Mouse (Mus musculus) forebrain, embryonic 14.5 days (tissue): Measurements from ENCODE around the gene Rora. TPM values are rescaled to one million over a fixed set of nuclear protein-coding genes. Genes with fewer than 3 reads are reported as not detected.
A peak's percentile ranks its signal among the peaks of the same experiment; 100 is the strongest.

Source experiments
- ATAC-seq: fragments of 200-750 bp; cut with Nextera tagmentation; 2 replicates; pipeline ENCODE4 v1.8.0; 2017; ENCODE audit warnings: mild to moderate bottlenecking, moderate library complexity
- DNase-seq: peaks from one replicate; pipeline ENCODE4 v3.0.0-alpha.2; 2015; ENCODE audit warnings: low spot score
- H3K27ac ChIP-seq: fragments of 300-500 bp; sonication (generic); 2 replicates; pipeline ENCODE4 v1.5.1; 2014; ENCODE audit warnings: low read depth, mild to moderate bottlenecking, control low read depth, low read length, moderate library complexity
- H3K27me3 ChIP-seq: fragments of 300-500 bp; sonication (generic); replicated peaks from 2 replicates; pipeline ENCODE4 v1.6.1; 2014; ENCODE audit warnings: low read length, control low read depth, mixed read lengths; ENCODE audit not compliant: control insufficient read depth, insufficient read depth
- H3K36me3 ChIP-seq: fragments of 300-500 bp; sonication (generic); 2 replicates; pipeline ENCODE4 v1.6.1; 2014; ENCODE audit warnings: low read length, control low read depth; ENCODE audit not compliant: control insufficient read depth, insufficient read depth
- H3K4me1 ChIP-seq: fragments of 300-500 bp; sonication (generic); 2 replicates; pipeline ENCODE4 v1.6.1; 2014; ENCODE audit warnings: antibody characterized with exemption, low read length, control low read depth; ENCODE audit not compliant: control insufficient read depth, insufficient read depth
- H3K4me2 ChIP-seq: fragments of 300-500 bp; sonication (generic); 2 replicates; pipeline ENCODE4 v1.6.1; 2014; ENCODE audit warnings: mild to moderate bottlenecking, control low read depth, low read length
- H3K4me3 ChIP-seq: fragments of 300-500 bp; sonication (generic); 2 replicates; pipeline ENCODE4 v1.5.1; 2014; ENCODE audit warnings: low read depth, low read length, control low read depth
- H3K9ac ChIP-seq: fragments of 300-500 bp; sonication (generic); 2 replicates; pipeline ENCODE4 v1.6.1; 2014; ENCODE audit warnings: mild to moderate bottlenecking, low read length, control low read depth, moderate library complexity
- H3K9me3 ChIP-seq: fragments of 300-500 bp; sonication (generic); replicated peaks from 2 replicates; pipeline ENCODE4 v1.6.1; 2016; ENCODE audit warnings: low read length, control low read depth, mixed read lengths; ENCODE audit not compliant: control insufficient read depth
- WGBS: fragments of 180-500 bp; shearing (Covaris S2); extraction: QIAGEN DNeasy Blood & Tissue Kit; methylation state at CpG from one replicate; pipeline ENCODE4 v1.1.7; 2014; 5-methylcytosine and 5-hydroxymethylcytosine counted together
- polyA plus RNA-seq: library from polyadenylated mRNA; unstranded; fragments of >200 nt; fragmentation: Nextera tagmentation; extraction: Ambion mirVana; gene quantifications from 2 replicates; pipeline ENCODE4 v1.2.1, GENCODE M21; 2014

Gene Rora
- polyA plus RNA-seq, 1 experiment from 2014 or later: 15.2 TPM

DNA sequence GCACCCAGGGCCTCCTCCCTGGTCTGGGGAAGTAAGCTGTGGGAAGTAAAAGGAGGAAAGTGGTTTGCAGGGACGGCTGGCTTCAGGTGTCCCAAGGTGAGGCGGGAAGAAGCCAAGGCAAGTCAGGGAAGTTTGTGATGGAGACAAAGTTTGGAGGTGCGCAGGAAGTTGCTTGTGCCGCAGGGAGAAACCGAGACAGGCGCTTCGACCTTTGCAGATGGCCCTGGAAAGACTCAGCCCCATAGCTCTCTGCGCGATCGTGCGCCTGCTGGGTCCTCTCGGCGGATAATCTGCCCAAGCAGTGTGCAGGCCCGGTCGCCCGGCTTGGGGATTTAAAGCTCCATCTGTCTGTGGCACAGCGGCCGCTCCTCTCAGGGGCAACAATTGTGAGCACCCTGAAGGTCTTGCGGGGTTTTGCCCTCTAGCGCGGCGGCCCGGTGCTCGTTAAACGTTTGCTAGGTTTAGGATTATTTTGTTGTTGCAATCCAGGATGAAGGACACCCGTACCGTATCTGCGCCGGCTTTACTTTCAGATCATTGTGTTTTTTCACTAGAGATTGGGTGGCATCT lies 637.4 kb downstream of the Rora start:
- WGBS: 1% methylated on average over 29 of the region's 29 CpGs
- peak; percentile 44 for DNase-seq
- Histone ChIP-seq H3K9ac (peak overlapping the region; percentile 69), H3K4me2 (peak overlapping the region; percentile 99), H3K4me1 (peaks cover 10% of the 10 kb centered on the region), H3K9me3 (no peaks in the 10 kb centered on the region), H3K27me3 (peaks cover 24% of the 10 kb centered on the region; the same call in 1 of the 2 replicates), H3K27ac (peak overlapping the region; percentile 33; the same call in 1 of the 2 replicates), H3K36me3 (no peaks in the 10 kb centered on the region), H3K4me3 (peak overlapping the region; percentile 64)
- ATAC-seq: no peak

DNA sequence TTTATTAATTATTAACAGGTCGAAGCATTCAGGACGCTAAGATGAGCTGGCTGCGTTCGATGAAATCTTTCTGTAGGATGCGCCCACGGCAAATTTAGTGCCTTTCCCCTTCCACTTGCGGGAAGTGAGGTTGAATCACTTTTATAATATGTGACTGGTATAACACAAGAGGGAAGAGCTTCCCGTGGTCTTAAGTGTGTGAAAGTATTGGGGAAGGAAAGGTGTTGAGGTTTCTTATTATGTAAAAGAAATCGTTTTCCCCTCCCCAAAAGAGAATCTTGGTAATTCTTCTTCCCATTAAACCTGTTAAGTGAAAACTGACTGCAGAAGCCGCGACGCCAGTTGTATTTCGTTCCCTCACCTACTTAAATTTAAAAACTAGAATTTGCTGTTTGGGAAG lies 637.9 kb downstream of the Rora start:
- peak overlapping the region; percentile 69 for H3K9ac ChIP-seq
- H3K9me3 ChIP-seq: no peaks in the 10 kb centered on the region
- DNase-seq (no peak), ATAC-seq (no peak)
- no peaks in the 10 kb centered on the region for H3K36me3 ChIP-seq
- H3K4me1 ChIP-seq: peaks cover 10% of the 10 kb centered on the region
- peak overlapping the region; percentile 64 for H3K4me3 ChIP-seq
- peaks cover 24% of the 10 kb centered on the region; the same call in 1 of the 2 replicates for H3K27me3 ChIP-seq
- H3K27ac ChIP-seq: no peak overlapping the region
- WGBS: 16% methylated on average over 13 of the region's 13 CpGs
- H3K4me2 ChIP-seq: peak overlapping the region; percentile 99

DNA sequence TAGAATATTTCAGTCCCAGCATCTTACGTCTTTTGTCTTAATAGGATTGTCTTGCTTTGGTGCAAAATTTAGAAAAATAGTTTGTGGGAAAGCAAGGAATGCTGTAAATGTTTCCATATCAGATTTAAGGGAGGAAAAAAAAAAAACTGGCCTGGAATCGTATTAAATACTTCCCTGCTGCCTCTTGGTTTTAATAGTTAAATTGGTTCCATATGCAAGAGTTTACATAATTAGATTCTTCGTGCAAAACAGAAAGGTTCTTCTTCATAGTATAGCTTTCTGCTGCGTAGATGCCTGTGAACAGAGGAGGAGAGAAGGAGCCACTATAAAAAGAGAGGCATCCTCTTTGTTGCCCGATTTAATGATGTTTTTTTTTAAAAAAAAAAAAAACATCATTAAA lies 638.8 kb downstream of the Rora start:
- no peak overlapping the region for H3K4me2 ChIP-seq
- ATAC-seq: no peak
- no peak for DNase-seq
- H3K27ac ChIP-seq: no peak overlapping the region
- no peak overlapping the region for H3K4me3 ChIP-seq
- H3K4me1 ChIP-seq: peaks cover 10% of the 10 kb centered on the region
- no peak overlapping the region for H3K9ac ChIP-seq
- H3K36me3 ChIP-seq: no peaks in the 10 kb centered on the region
- H3K9me3 ChIP-seq: no peaks in the 10 kb centered on the region
- WGBS: 53% methylated on average over 5 of the region's 5 CpGs
- peaks cover 24% of the 10 kb centered on the region; the same call in 1 of the 2 replicates for H3K27me3 ChIP-seq

DNA sequence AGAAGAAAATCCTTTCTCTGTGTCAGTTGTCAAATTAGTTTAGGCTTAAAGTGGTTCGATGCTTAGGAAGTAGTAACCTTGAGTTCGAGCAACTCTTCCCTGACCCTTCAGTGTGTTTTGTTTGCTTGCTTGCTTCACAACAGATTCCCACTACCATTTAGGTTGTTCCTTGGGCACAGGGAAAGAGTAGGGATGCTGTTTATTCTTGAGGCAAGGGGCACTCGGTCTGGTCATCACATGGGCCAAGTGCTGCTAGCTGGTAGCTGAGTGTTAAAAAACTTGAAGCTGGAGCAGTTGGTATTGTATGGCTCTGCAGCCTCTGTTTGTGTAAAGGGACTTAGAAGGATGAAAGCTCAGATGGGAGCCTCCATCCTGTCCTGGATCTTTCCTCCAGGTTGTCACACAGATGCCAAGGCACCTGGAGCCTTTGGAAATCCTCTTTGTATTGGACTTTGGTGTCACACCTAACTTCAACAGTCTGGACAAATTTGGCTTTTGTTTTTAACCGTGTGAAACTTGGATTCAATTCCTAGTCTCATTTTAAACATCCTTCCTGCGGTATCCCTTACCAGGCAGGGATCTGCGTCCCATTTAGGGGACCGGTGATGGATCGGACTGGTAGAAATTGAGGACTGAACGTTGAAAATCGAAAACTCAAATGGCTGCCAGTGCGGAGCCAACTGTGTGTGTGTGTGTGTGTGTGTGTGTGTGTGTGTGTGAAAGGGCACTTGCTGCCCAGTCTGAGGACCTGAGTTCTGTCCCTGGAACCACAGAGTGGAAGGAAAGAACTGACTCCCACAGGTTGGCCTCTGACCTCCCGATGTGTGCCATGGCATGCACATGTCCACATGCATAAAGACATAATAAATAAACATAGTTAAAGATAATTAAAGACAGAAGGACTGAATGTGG lies 639.4 kb downstream of the Rora start:
- DNase-seq (no peak), ATAC-seq (no peak)
- H3K27ac ChIP-seq: no peak overlapping the region
- no peaks in the 10 kb centered on the region for H3K9me3 ChIP-seq
- H3K27me3 ChIP-seq: peaks cover 24% of the 10 kb centered on the region; the same call in 1 of the 2 replicates
- H3K36me3 ChIP-seq: no peaks in the 10 kb centered on the region
- WGBS: 71% methylated on average over 12 of the region's 12 CpGs
- H3K4me1 ChIP-seq: peaks cover 10% of the 10 kb centered on the region
- no peak overlapping the region for H3K9ac ChIP-seq
- no peak overlapping the region for H3K4me2 ChIP-seq
- no peak overlapping the region for H3K4me3 ChIP-seq

DNA sequence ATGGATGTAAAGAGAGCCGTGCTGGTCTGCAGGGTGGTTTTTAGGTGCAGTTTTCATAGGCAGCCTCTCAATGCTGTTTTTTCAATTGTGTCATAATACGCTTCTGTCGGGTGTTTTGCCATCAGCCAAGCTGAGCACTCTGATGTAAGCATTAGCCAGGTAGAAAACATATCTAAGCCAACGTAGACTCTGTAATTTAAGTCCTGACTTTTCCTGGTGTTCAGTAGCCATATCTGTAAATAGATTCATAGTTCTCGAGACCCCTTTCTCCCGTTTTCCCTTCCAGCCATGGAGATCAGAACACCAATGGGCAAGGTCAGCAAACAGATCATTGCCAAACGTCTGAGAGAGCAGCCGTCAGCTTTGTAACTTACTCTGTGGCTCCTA lies 640.1 kb downstream of the Rora start:
- DNase-seq (no peak), ATAC-seq (no peak)
- Histone ChIP-seq H3K4me3 (no peak overlapping the region), H3K9me3 (no peaks in the 10 kb centered on the region), H3K4me1 (peaks cover 10% of the 10 kb centered on the region), H3K27ac (no peak overlapping the region), H3K27me3 (peaks cover 24% of the 10 kb centered on the region; the same call in 1 of the 2 replicates), H3K4me2 (no peak overlapping the region), H3K36me3 (no peaks in the 10 kb centered on the region), H3K9ac (no peak overlapping the region)
- 78% methylated on average over 8 of the region's 8 CpGs for WGBS

DNA sequence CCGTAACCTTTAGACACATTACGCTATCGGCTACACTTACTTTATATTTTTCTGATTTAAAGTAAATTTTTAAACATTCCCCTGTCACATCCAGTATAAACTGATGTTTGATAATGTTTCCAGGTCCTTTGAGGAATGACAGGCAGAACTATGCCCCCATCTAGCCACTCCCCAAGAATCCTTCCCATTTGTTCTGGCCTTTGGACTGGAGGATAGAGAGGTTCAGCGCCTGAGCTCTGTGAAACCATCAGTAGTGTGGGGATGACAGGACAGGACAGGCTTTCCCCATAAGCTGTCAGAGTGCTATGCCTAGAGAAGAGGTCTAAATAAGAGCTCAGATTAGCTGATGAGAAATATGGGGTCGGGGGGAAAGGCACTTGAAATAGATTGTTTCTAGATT lies 640.8 kb downstream of the Rora start:
- DNase-seq: no peak
- Histone ChIP-seq H3K36me3 (no peaks in the 10 kb centered on the region), H3K4me3 (no peak overlapping the region), H3K9ac (no peak overlapping the region), H3K27me3 (peaks cover 24% of the 10 kb centered on the region; the same call in 1 of the 2 replicates), H3K27ac (no peak overlapping the region), H3K4me2 (no peak overlapping the region), H3K4me1 (peaks cover 10% of the 10 kb centered on the region), H3K9me3 (no peaks in the 10 kb centered on the region)
- no peak for ATAC-seq
- 89% methylated on average over 5 of the region's 5 CpGs for WGBS

DNA sequence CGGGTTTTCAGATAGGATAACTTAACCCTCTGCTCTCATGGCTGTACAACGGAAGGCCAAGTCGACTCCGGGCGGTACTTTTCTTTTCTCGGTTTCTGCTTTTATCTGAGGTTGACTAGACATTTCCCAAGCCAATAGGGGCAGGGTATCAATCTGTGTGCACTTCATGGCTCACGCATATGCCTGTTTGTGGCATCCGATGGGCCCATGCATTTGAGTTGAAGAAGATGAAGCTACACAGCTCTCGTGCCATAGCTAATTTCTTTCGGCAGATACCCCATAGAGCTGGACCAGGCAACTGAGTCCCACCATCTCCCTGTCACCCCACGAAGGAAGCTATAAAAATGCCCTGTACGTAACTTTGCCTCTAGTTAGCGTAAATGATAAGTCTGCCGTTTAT lies 641.3 kb downstream of the Rora start:
- DNase-seq: no peak
- H3K27ac ChIP-seq: no peak overlapping the region
- no peak overlapping the region for H3K4me2 ChIP-seq
- H3K36me3 ChIP-seq: no peaks in the 10 kb centered on the region
- H3K9me3 ChIP-seq: no peaks in the 10 kb centered on the region
- no peak for ATAC-seq
- peaks cover 24% of the 10 kb centered on the region; the same call in 1 of the 2 replicates for H3K27me3 ChIP-seq
- peaks cover 10% of the 10 kb centered on the region for H3K4me1 ChIP-seq
- H3K9ac ChIP-seq: no peak overlapping the region
- H3K4me3 ChIP-seq: no peak overlapping the region
- 96% methylated on average over 14 of the region's 14 CpGs for WGBS

DNA sequence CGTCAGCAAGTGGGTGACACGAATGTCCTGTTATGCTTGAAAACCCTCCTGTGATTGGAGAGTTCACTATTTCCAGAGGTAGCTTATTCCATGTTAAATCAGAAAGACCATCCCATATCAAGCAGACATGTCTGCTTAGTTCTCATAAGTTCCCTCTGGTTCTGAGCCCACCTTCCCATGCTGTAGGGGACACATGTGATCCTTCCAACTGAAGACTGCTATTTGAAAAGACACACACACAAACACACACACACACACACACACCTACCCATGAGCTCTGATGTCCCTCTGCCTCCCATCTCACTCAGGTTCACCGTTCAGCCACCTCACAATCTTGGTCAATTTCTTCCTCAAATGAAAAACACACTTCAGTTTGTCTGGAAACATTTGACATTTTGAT lies 642.2 kb downstream of the Rora start:
- Histone ChIP-seq H3K27ac (no peak overlapping the region), H3K4me1 (peaks cover 4% of the 10 kb centered on the region), H3K9me3 (no peaks in the 10 kb centered on the region), H3K36me3 (no peaks in the 10 kb centered on the region), H3K27me3 (peaks cover 19% of the 10 kb centered on the region; the same call in 1 of the 2 replicates), H3K4me2 (no peak overlapping the region), H3K9ac (no peak overlapping the region), H3K4me3 (no peak overlapping the region)
- ATAC-seq (no peak), DNase-seq (no peak)
- WGBS: 89% methylated on average over 3 of the region's 3 CpGs

DNA sequence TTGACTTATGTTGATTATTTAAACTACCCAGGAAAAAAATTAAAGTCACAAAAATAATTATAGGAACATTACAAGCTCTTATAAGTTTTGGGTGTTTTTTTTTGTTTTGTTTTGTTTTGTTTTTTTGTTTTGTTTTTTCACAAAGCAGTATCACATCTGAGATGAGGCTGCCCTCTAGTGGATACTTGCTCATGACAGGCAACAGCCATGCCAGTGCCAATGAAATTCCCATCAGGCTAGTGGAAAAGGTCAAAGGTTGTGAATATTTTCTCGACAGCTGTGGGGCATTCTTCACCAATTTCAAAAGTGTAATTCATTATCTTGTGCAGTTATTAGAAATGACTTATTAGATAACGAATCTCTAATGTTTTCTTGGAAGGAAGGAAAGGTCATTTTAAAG lies 642.8 kb downstream of the Rora start:
- DNase-seq: peak; percentile 85
- Histone ChIP-seq H3K4me2 (no peak overlapping the region), H3K36me3 (no peaks in the 10 kb centered on the region), H3K27ac (no peak overlapping the region), H3K4me1 (no peaks in the 10 kb centered on the region), H3K4me3 (no peak overlapping the region), H3K27me3 (peaks cover 20% of the 10 kb centered on the region; the same call in 1 of the 2 replicates), H3K9me3 (no peaks in the 10 kb centered on the region), H3K9ac (no peak overlapping the region)
- no peak for ATAC-seq
- WGBS: 14% methylated on average over 2 of the region's 2 CpGs
